Mouse (Mus musculus) lung, embryonic 16.5 days (tissue): Measurements from ENCODE around the gene Elmo1. TPM values are rescaled to one million over a fixed set of nuclear protein-coding genes. Genes with fewer than 3 reads are reported as not detected.

Source experiments
- ATAC-seq: fragments of 200-750 bp; cut with Nextera tagmentation; 2 replicates; pipeline ENCODE4 v1.8.0; 2017; ENCODE audit warnings: low read depth, mild to moderate bottlenecking, moderate library complexity
- H3K27ac ChIP-seq: fragments of 300-500 bp; sonication (generic); 2 replicates; pipeline ENCODE4 v1.5.1; 2014; ENCODE audit warnings: mild to moderate bottlenecking, control low read depth, low read length
- H3K27me3 ChIP-seq: fragments of 300-500 bp; sonication (generic); 2 replicates; pipeline ENCODE4 v1.6.1; 2014; ENCODE audit warnings: low read depth, low read length, mixed read lengths; ENCODE audit not compliant: control insufficient read depth, insufficient read depth
- H3K36me3 ChIP-seq: fragments of 300-500 bp; sonication (generic); 2 replicates; pipeline ENCODE4 v1.6.1; 2014; ENCODE audit warnings: low read length; ENCODE audit not compliant: control insufficient read depth, insufficient read depth
- H3K4me1 ChIP-seq: fragments of 300-500 bp; sonication (generic); replicated peaks from 2 replicates; pipeline ENCODE4 v1.6.1; 2014; ENCODE audit warnings: low read length, mixed read lengths; ENCODE audit not compliant: control insufficient read depth, insufficient read depth
- H3K4me2 ChIP-seq: fragments of 300-500 bp; sonication (generic); 2 replicates; pipeline ENCODE4 v1.6.1; 2014; ENCODE audit warnings: low read depth, low read length, control low read depth
- H3K4me3 ChIP-seq: fragments of 300-500 bp; sonication (generic); 2 replicates; pipeline ENCODE4 v1.5.1; 2014; ENCODE audit warnings: mild to moderate bottlenecking, low read length, control low read depth
- H3K9ac ChIP-seq: fragments of 300-500 bp; sonication (generic); 2 replicates; pipeline ENCODE4 v1.6.1; 2014; ENCODE audit warnings: low read length, control low read depth
- H3K9me3 ChIP-seq: fragments of 300-500 bp; sonication (generic); 2 replicates; pipeline ENCODE4 v1.6.1; 2016; ENCODE audit warnings: low read length; ENCODE audit not compliant: control insufficient read depth
- WGBS: fragments of 180-500 bp; shearing (Covaris S2); extraction: QIAGEN DNeasy Blood & Tissue Kit; methylation state at CpG from one replicate; pipeline ENCODE4 v1.1.7; 2014; 5-methylcytosine and 5-hydroxymethylcytosine counted together
- polyA plus RNA-seq: library from polyadenylated mRNA; unstranded; fragments of >200 nt; fragmentation: Nextera tagmentation; extraction: Ambion mirVana; gene quantifications from 2 replicates; pipeline ENCODE4 v1.2.1, GENCODE M21; 2015

Gene Elmo1
- polyA plus RNA-seq, 1 experiment from 2014 or later: 44.3 TPM

DNA sequence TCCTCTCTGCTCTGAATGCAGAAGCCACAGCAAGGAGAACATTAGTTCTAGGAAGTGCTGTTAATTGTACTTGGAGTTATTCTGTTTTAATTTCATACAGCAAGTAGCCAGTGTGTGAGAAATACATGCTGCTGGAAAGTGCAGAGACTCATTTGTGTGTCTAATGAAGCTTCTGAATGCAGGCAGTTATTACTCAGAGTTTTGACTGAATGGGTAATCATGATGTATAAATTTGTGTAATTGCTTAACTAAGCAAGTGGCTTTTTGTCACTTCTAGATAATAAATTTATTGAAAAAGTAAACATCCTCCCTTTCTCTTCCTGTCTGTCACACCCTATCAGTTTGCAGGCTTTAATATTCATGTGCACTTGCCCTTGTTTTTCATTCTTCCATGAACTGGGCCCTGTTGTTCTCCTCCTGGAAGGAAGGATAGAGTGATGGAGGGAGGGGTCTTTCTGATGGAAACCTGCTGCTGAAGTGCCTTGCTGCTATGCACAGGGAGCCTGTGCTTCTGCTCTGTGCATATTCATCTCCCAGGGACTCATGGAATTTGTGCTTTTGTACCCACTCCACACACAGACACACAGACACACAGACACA lies 159.8 kb downstream of the Elmo1 start:
- no peaks in the 10 kb centered on the region; the same call in 1 of the 2 replicates for H3K36me3 ChIP-seq
- no peak overlapping the region for H3K4me2 ChIP-seq
- no peaks in the 10 kb centered on the region for H3K27me3 ChIP-seq
- H3K4me3 ChIP-seq: no peak overlapping the region
- H3K27ac ChIP-seq: no peak overlapping the region
- ATAC-seq: no peak
- H3K4me1 ChIP-seq: peaks cover 5% of the 10 kb centered on the region; the same call in 1 of the 2 replicates
- H3K9ac ChIP-seq: 0 out of 2 replicates have a peak overlapping the region, but pooled peaks have one; percentile 12
- H3K9me3 ChIP-seq: no peaks in the 10 kb centered on the region

DNA sequence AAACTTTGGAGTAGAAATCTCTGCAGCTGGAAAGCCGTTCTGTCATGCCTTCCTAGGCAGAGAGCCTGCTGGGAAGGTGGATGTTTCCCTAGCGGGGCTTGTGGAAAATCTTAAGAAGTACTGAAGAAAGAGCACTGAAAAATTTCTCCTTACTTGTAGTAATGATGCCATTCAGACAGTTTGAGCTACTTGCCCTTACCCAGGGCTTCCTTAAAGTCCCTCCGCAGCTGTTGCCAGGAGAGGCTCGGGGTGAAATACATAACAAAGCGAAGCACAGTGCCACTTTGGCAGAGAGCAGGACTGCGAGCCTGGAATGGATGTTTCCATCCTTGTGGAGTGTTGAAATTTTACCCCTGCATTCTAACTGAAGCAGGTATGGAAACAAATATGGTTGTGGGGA lies 164.5 kb downstream of the Elmo1 start:
- 66% methylated on average over 6 of the region's 6 CpGs for WGBS
- Histone ChIP-seq H3K9ac (no peak overlapping the region), H3K9me3 (no peaks in the 10 kb centered on the region), H3K4me3 (no peak overlapping the region), H3K4me2 (no peak overlapping the region), H3K27ac (peak overlapping the region; percentile 42), H3K36me3 (no peaks in the 10 kb centered on the region; the same call in 1 of the 2 replicates), H3K4me1 (peaks cover 8% of the 10 kb centered on the region; the same call in 1 of the 2 replicates), H3K27me3 (no peaks in the 10 kb centered on the region)
- ATAC-seq: no peak

DNA sequence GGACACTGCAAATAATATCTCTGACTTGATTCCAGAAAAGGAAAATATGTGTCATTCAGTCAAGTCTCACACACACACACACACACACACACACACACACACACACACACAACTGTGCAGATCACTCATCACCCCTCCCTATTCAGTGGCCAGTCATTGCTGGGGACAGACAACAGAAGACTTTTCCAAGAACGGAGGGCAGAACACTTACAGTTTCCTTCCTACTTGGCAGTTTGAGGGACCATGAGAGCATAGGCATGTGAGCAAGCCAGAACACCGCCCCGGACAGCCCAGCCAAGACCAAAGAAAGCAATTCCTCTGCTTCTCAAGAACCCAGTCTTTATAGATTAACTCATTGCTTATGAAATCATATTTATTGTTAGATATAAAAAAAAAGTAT lies 165.0 kb downstream of the Elmo1 start:
- Histone ChIP-seq H3K9ac (no peak overlapping the region), H3K27me3 (no peaks in the 10 kb centered on the region), H3K4me2 (no peak overlapping the region), H3K9me3 (no peaks in the 10 kb centered on the region), H3K4me3 (no peak overlapping the region), H3K27ac (peak overlapping the region; percentile 42), H3K36me3 (no peaks in the 10 kb centered on the region; the same call in 1 of the 2 replicates), H3K4me1 (peaks cover 4% of the 10 kb centered on the region; the same call in 1 of the 2 replicates)
- ATAC-seq: peak; percentile 74
- whole genome bisulfite sequencing: 57% methylated on average over 3 of the region's 3 CpGs

DNA sequence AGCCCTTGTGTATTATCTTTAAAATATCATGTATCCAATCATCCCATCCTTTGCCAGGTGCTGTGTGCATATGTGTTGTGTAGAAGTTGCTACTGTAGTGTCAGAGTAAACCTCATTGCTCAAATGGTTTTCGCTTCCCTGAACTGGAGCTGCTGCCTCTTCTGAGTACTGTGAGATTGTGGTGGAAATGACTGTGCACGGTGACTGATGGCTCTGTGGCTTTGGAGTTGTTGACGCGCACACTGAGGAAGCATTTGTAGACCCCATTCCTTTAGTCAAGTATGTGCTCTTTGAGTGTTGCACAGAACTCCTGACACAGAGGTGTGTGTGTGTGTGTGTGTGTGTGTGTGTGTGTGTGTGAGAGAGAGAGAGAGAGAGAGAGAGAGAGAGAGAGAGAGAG lies 166.2 kb downstream of the Elmo1 start:
- H3K9ac ChIP-seq: no peak overlapping the region
- H3K4me1 ChIP-seq: peaks cover 4% of the 10 kb centered on the region; the same call in 1 of the 2 replicates
- H3K9me3 ChIP-seq: no peaks in the 10 kb centered on the region
- no peaks in the 10 kb centered on the region; the same call in 1 of the 2 replicates for H3K36me3 ChIP-seq
- no peak overlapping the region for H3K4me3 ChIP-seq
- no peaks in the 10 kb centered on the region for H3K27me3 ChIP-seq
- 93% methylated on average over 4 of the region's 4 CpGs for WGBS
- ATAC-seq: no peak
- no peak overlapping the region for H3K4me2 ChIP-seq
- peak overlapping the region; percentile 36; the same call in 1 of the 2 replicates for H3K27ac ChIP-seq

DNA sequence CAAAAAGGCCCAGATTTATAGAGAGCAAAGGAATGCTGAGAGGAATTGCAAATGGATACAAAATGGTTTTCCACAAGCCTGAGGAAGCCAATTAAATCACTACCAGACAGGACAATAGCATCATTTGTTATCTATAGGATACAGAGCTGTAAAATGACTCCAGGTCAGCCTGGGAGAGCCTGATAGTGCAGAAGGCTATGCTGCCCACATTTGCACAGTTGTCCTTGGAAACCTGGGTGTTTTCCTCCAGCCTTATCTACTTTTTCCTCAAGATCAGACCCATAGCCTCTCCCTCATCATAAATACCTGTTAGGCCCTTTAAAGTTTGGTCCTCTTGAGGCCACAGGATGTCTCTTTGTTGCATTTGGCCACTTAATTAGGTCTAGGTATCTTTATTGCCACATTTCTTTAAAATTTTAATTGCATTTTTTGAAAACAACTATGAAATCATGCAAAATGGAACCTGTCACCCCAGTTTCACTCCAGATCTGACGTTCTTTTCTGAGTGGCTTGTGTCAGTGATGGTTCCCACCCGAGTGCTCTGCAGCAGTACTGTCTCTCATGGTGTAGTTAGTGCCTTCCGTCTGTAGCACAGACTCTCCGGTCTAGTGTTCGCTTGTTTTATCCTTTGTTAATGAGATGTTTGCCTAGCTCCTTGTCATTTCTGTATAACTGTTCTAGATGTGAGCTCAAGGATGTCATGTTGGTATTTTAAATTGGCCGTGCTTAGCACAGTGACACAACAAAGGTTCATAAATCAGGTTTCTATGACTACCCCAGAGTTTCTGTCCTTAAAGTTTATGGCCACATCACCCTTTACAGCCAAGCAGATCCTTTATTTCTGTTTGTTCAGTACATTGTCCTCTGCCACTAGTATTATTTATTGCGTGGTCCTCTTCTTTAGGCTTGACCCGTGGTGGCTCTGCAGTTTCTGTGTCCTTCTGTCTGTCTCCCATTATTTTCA lies 167.4 kb downstream of the Elmo1 start:
- no peak overlapping the region for H3K4me3 ChIP-seq
- H3K4me1 ChIP-seq: peaks cover 4% of the 10 kb centered on the region; the same call in 1 of the 2 replicates
- H3K9ac ChIP-seq: no peak overlapping the region
- H3K9me3 ChIP-seq: no peaks in the 10 kb centered on the region
- H3K36me3 ChIP-seq: peaks cover 3% of the 10 kb centered on the region; the same call in 1 of the 2 replicates
- ATAC-seq: peak; percentile 92
- peak overlapping the region; percentile 36 for H3K27ac ChIP-seq
- H3K27me3 ChIP-seq: no peaks in the 10 kb centered on the region
- no peak overlapping the region for H3K4me2 ChIP-seq
- 45% methylated on average over 8 of the region's 8 CpGs for WGBS

DNA sequence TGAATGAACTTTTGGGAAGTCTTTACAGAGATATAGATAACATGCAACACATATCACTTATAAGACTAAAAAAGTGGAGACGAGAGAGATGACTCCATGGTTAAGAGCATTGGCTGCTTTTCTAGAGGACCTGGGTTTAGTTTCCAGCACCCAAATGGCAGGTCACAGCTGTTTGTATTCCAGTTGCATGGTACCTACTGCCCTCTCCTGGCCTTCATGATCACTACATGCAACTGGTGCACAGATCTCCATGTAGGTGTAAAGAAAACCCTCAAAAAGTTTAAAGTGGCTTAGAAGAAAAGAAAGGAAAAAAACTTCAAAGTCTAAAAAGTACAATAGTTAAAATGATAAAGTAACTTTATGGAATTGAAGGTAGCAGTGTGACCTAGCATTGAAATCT lies 172.8 kb downstream of the Elmo1 start:
- Histone ChIP-seq H3K9ac (no peak overlapping the region), H3K36me3 (peaks cover 3% of the 10 kb centered on the region; the same call in 1 of the 2 replicates), H3K27me3 (no peaks in the 10 kb centered on the region), H3K4me3 (no peak overlapping the region), H3K4me1 (peaks cover 4% of the 10 kb centered on the region; the same call in 1 of the 2 replicates), H3K27ac (no peak overlapping the region), H3K4me2 (no peak overlapping the region), H3K9me3 (no peaks in the 10 kb centered on the region)
- WGBS: 97% methylated on average over 1 of the region's 1 CpGs
- no peak for ATAC-seq

DNA sequence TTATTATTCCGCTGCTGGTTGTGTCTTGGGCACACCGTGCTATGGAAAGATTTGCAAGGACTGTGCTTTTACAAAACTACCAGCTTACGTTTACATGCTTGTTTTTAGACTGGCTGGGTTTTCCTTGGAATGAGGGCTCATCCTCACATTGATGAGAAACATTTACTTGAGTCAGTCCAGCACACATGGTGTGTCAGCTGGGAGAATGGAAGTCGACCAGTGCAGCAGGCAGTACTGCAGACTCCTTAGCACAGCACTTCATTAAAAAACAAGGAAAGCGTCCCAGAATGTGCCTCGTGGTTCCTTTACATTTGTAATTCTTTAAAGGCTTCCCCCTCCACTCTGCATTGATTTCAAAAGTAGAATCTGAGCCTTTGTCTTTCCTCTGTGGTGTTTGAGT lies 179.8 kb downstream of the Elmo1 start:
- Histone ChIP-seq H3K36me3 (0 out of 2 replicates have a peak, but pooled peaks cover 2% of the 10 kb centered on the region), H3K4me3 (no peak overlapping the region), H3K4me2 (no peak overlapping the region), H3K9me3 (no peaks in the 10 kb centered on the region), H3K9ac (no peak overlapping the region), H3K27me3 (no peaks in the 10 kb centered on the region), H3K27ac (peak overlapping the region; percentile 44), H3K4me1 (peaks cover 7% of the 10 kb centered on the region)
- peak; percentile 74 for ATAC-seq
- 58% methylated on average over 6 of the region's 6 CpGs for whole genome bisulfite sequencing

DNA sequence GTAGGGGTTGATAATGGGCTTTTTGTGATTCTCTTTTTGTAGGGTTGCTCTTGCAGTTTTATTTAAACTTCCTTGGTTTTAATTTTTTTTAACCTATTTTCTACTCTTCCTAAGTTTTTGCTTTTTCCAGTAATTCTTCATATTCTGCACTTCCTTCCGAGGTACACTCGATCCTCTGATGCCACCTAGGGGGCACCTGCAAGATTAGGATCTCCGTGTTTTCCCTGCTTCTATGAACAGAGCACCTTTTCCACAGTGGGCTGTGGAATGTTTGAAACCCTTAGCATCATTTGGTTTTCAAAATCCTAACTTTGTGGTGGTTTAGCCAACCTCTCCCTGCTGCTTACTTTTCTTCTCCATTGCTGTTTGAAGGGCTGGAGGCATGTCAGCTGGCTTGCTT lies 181.4 kb downstream of the Elmo1 start:
- Histone ChIP-seq H3K4me1 (peaks cover 7% of the 10 kb centered on the region), H3K27me3 (no peaks in the 10 kb centered on the region), H3K36me3 (0 out of 2 replicates have a peak, but pooled peaks cover 2% of the 10 kb centered on the region), H3K27ac (no peak overlapping the region), H3K4me3 (no peak overlapping the region), H3K9me3 (no peaks in the 10 kb centered on the region), H3K9ac (no peak overlapping the region), H3K4me2 (no peak overlapping the region)
- 39% methylated on average over 3 of the region's 3 CpGs for WGBS
- ATAC-seq: no peak

DNA sequence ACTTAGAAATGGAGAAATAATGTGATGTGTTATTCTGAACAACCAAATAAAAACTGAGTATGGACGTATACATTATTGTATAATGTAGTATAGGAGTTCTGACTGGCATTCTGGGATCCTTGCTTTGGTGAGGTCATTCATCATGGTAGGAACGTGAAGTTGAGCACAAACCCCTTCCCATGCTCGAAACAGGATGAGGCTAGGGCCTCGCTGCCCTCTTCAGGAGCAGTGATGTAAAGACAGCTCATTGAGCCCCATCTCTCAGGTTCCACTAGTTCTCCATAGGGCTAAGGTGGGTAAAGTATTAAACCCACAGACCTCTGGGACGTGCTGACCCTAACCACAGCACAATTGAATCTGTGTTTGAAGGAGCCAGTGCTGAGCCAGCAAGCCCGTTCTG lies 182.2 kb downstream of the Elmo1 start:
- no peak overlapping the region for H3K4me3 ChIP-seq
- H3K36me3 ChIP-seq: 0 out of 2 replicates have a peak, but pooled peaks cover 2% of the 10 kb centered on the region
- 0 out of 2 replicates have a peak, but pooled peaks have one; percentile 19 for ATAC-seq
- no peaks in the 10 kb centered on the region for H3K9me3 ChIP-seq
- 57% methylated on average over 6 of the region's 6 CpGs for WGBS
- no peak overlapping the region for H3K27ac ChIP-seq
- no peak overlapping the region for H3K9ac ChIP-seq
- H3K4me2 ChIP-seq: no peak overlapping the region
- H3K27me3 ChIP-seq: no peaks in the 10 kb centered on the region
- H3K4me1 ChIP-seq: peaks cover 7% of the 10 kb centered on the region
